Mouse (Mus musculus): Measurements from ENCODE around the gene Akt2. TPM values are rescaled to one million over a fixed set of nuclear protein-coding genes. Genes with fewer than 3 reads are reported as not detected.

The Akt2 gene
- polyA plus RNA-seq, 1 experiment from 2014 or later: 83.7 TPM

DNA sequence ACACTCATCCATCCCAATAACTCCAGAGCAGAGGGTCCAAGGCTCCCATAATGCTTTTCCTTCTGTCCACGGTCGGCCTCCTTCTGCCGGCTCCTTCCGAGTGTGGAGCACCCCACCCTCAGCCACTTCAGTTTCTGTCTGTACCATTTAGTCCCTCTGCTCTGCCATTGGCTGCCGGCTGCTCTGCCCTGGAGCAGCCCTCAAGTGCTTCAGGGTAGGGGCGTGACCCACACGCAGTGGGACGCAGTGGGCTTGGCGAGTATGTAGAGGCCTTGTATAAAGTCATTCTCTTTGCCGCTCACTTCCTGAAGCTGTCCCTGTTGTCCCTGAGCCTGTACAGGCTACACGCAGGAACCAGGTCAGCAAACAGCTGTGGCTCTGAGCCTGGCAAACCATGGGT is 58.4 kb downstream of the Akt2 start:
- H3K36me3 ChIP-seq (ENCODE audit: control insufficient read depth, insufficient read depth): no peaks in the 10 kb centered on the region
- no peak overlapping the region for H3K4me3 ChIP-seq (replicated peaks; ENCODE audit: low read length)
- no peaks in the 10 kb centered on the region for H3K27me3 ChIP-seq (replicated peaks; ENCODE audit: control insufficient read depth, insufficient read depth, low read length)
- no peak overlapping the region for H3K9ac ChIP-seq (replicated peaks; ENCODE audit: low read depth, low read length)
- H3K4me1 ChIP-seq (replicated peaks; ENCODE audit: control insufficient read depth, insufficient read depth, low read length): peaks cover 11% of the 10 kb centered on the region
- 93% methylated on average over 11 of the region's 11 CpGs for WGBS
- no peak for ATAC-seq
- H3K27ac ChIP-seq (ENCODE audit: low read length): no peak overlapping the region
- H3K9me3 ChIP-seq (ENCODE audit: control insufficient read depth, low read length): no peaks in the 10 kb centered on the region
- H3K4me2 ChIP-seq (ENCODE audit: low read length): no peak overlapping the region

DNA sequence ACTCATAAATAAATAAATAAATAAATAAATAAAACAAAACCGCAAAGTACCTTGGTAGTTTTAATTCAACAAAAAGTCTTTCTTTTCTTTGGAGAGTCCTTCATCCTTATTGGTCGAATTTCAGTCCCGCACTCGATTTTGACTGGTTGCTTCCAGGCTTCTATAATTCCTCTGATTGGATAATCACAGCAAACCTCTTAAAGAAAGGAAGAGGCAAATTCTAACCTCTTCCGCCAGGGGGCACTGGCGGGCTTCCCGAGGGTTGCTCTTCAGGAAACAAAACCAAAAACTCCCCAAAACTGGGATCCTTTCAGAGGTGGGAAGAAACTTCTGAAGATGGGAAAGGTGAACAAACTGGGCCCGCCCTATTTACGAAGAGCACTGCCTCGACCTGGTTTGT is 59.6 kb downstream of the Akt2 start:
- WGBS: 7% methylated on average over 10 of the region's 10 CpGs
- Histone ChIP-seq H3K4me2 (ENCODE audit: low read length) (peak overlapping the region; percentile 17; the same call in 1 of the 2 replicates), H3K4me1 (replicated peaks; ENCODE audit: control insufficient read depth, insufficient read depth, low read length) (peaks cover 21% of the 10 kb centered on the region), H3K4me3 (replicated peaks; ENCODE audit: low read length) (no peak overlapping the region), H3K27me3 (replicated peaks; ENCODE audit: control insufficient read depth, insufficient read depth, low read length) (no peaks in the 10 kb centered on the region), H3K36me3 (ENCODE audit: control insufficient read depth, insufficient read depth) (no peaks in the 10 kb centered on the region), H3K9ac (replicated peaks; ENCODE audit: low read depth, low read length) (no peak overlapping the region), H3K27ac (ENCODE audit: low read length) (no peak overlapping the region), H3K9me3 (ENCODE audit: control insufficient read depth, low read length) (no peaks in the 10 kb centered on the region)
- no peak for ATAC-seq

DNA sequence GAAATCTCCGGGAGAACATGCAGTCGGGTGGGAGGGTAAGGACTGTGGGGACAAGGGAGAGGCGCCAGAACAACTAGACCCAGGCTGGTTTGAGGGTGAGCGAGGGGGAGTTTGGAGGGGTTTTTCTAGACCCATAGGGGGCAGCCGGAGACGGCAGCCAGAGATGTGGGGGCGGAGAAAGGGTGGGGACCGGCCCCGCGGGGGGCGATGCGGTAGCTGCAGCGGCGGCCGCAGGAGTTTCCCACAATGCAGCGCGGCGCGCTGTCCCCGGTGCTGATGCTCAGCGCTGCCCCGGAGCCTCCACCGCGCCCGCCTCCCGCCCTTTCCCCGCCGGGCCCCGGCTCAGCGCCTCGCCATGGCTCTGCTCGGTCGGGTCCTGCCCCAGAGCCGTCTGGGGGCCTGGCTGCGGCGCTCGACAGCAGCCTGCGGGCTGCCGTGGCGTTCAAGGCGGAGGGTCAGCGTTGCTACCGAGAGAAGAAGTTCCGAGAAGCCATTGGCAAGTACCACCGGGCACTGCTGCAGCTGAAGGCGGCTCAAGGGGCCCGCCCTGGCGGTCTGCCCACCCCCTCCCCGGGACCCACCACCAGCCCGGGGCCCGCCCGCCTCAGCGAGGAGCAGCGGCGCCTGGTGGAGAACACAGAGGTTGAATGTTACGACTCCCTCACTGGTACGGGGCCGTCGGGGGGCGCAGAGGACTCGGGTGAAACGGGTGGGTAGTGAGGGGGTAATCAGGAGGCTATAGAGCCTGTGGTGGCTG is 62.5 kb downstream of the Akt2 start, which contains the start of gene Ttc9b:
Gene Ttc9b, plus strand, starts transcription at position 235 of the 757 bp plus-strand sequence.
- peaks cover 22% of the 10 kb centered on the region for H3K4me1 ChIP-seq (replicated peaks; ENCODE audit: control insufficient read depth, insufficient read depth, low read length)
- peak within 1 kb of the TSS; percentile 94 for H3K27ac ChIP-seq (ENCODE audit: low read length)
- H3K9ac ChIP-seq (replicated peaks; ENCODE audit: low read depth, low read length): peak within 1 kb of the TSS; percentile 82
- H3K4me3 ChIP-seq (replicated peaks; ENCODE audit: low read length): peak within 1 kb of the TSS; percentile 64
- H3K36me3 ChIP-seq (ENCODE audit: control insufficient read depth, insufficient read depth): peaks cover 8% of the 10 kb centered on the region; the same call in 1 of the 2 replicates
- H3K4me2 ChIP-seq (ENCODE audit: low read length): peak within 1 kb of the TSS; percentile 65
- under 1% methylated on average over 50 of the region's 62 CpGs for WGBS
- peak; percentile 80 for ATAC-seq
- no peaks in the 10 kb centered on the region for H3K27me3 ChIP-seq (replicated peaks; ENCODE audit: control insufficient read depth, insufficient read depth, low read length)
- H3K9me3 ChIP-seq (ENCODE audit: control insufficient read depth, low read length): no peaks in the 10 kb centered on the region

DNA sequence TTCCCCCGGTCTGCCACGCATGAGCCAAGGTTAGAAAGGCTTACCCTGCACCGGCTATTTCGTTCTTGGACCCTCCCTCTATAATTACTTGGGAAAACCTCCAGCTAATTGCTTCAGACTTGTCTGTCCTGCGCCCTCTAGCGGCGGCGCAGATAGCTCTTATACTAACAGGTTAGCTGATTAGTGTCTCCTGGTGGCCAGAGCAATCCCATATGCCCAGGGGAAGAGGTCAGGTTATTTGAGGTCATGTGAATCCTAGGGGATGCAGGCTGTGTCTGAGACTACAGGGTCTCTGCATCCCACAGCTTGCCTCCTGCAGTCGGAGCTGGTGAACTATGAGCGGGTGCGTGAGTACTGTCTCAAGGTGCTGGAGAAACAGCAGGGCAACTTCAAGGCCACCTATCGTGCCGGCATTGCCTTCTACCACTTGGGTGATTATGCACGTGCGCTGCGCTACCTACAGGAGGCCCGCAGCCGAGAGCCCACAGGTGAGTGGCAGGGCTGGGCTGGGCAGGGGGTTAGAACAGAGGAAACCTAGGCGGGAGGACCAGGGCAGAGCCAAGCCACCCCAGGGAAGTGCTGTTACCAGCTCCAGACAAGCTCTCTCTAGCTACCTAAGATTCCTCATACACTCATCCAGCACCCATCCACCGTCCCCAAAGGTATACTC is 63.4 kb downstream of the Akt2 start:
- peak overlapping the region; percentile 65 for H3K4me2 ChIP-seq (ENCODE audit: low read length)
- H3K4me3 ChIP-seq (replicated peaks; ENCODE audit: low read length): peak overlapping the region; percentile 64
- peaks cover 8% of the 10 kb centered on the region; the same call in 1 of the 2 replicates for H3K36me3 ChIP-seq (ENCODE audit: control insufficient read depth, insufficient read depth)
- no peaks in the 10 kb centered on the region for H3K9me3 ChIP-seq (ENCODE audit: control insufficient read depth, low read length)
- H3K27ac ChIP-seq (ENCODE audit: low read length): no peak overlapping the region
- WGBS: 64% methylated on average over 20 of the region's 20 CpGs
- no peak for ATAC-seq
- no peak overlapping the region for H3K9ac ChIP-seq (replicated peaks; ENCODE audit: low read depth, low read length)
- H3K27me3 ChIP-seq (replicated peaks; ENCODE audit: control insufficient read depth, insufficient read depth, low read length): no peaks in the 10 kb centered on the region
- peaks cover 22% of the 10 kb centered on the region for H3K4me1 ChIP-seq (replicated peaks; ENCODE audit: control insufficient read depth, insufficient read depth, low read length)

DNA sequence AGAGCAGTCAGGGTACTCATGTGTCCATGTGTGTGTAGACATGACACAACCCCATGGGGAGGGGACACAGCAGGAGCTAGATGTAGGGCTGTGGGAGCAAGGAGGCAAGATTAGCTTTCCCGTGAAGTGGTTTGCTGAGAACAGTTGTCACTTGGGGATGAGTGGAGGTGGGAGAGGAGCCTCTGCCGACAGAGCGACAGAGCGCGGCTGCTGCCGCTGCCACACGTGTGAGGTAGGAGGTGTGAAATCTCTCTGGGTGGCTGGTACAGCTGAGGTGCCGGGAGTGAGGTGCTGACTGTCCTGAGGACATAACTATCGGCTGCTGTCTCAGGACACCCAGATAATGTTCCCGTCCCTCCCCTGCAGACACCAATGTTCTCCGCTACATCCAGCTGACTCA is 64.2 kb downstream of the Akt2 start:
- 0 out of 2 replicates have a peak overlapping the region, but pooled peaks have one; percentile 6 for H3K4me2 ChIP-seq (ENCODE audit: low read length)
- no peaks in the 10 kb centered on the region for H3K9me3 ChIP-seq (ENCODE audit: control insufficient read depth, low read length)
- peaks cover 22% of the 10 kb centered on the region for H3K4me1 ChIP-seq (replicated peaks; ENCODE audit: control insufficient read depth, insufficient read depth, low read length)
- H3K27me3 ChIP-seq (replicated peaks; ENCODE audit: control insufficient read depth, insufficient read depth, low read length): no peaks in the 10 kb centered on the region
- no peak overlapping the region for H3K27ac ChIP-seq (ENCODE audit: low read length)
- H3K36me3 ChIP-seq (ENCODE audit: control insufficient read depth, insufficient read depth): peaks cover 8% of the 10 kb centered on the region; the same call in 1 of the 2 replicates
- no peak overlapping the region for H3K4me3 ChIP-seq (replicated peaks; ENCODE audit: low read length)
- WGBS: 72% methylated on average over 11 of the region's 11 CpGs
- H3K9ac ChIP-seq (replicated peaks; ENCODE audit: low read depth, low read length): no peak overlapping the region
- ATAC-seq: no peak

DNA sequence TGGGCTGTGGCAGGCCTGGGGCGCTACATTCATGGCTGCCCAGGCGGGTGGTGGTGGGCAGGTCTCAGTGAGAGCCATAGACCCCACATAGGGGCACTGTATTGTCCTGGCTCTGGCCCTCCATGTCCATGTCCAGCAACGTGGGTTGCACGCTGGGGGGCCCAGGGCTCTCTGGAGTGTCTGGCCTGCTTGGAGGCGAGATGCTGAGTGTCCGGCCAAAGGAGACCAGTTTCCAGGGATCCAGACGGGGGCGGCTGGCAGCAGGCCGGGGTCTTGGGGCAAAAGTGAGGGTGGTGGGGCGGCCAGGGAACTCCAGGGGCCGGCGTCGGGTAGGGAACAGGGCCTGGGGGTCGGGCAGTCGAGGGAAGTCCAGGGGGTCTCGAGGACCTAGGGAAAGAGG is 65.2 kb downstream of the Akt2 start:
- Histone ChIP-seq H3K9ac (replicated peaks; ENCODE audit: low read depth, low read length) (no peak overlapping the region), H3K4me3 (replicated peaks; ENCODE audit: low read length) (no peak overlapping the region), H3K36me3 (ENCODE audit: control insufficient read depth, insufficient read depth) (peaks cover 13% of the 10 kb centered on the region; the same call in 1 of the 2 replicates), H3K4me1 (replicated peaks; ENCODE audit: control insufficient read depth, insufficient read depth, low read length) (peaks cover 22% of the 10 kb centered on the region), H3K4me2 (ENCODE audit: low read length) (no peak overlapping the region), H3K27me3 (replicated peaks; ENCODE audit: control insufficient read depth, insufficient read depth, low read length) (no peaks in the 10 kb centered on the region), H3K9me3 (ENCODE audit: control insufficient read depth, low read length) (no peaks in the 10 kb centered on the region), H3K27ac (ENCODE audit: low read length) (no peak overlapping the region)
- 86% methylated on average over 16 of the region's 16 CpGs for WGBS
- ATAC-seq: no peak

DNA sequence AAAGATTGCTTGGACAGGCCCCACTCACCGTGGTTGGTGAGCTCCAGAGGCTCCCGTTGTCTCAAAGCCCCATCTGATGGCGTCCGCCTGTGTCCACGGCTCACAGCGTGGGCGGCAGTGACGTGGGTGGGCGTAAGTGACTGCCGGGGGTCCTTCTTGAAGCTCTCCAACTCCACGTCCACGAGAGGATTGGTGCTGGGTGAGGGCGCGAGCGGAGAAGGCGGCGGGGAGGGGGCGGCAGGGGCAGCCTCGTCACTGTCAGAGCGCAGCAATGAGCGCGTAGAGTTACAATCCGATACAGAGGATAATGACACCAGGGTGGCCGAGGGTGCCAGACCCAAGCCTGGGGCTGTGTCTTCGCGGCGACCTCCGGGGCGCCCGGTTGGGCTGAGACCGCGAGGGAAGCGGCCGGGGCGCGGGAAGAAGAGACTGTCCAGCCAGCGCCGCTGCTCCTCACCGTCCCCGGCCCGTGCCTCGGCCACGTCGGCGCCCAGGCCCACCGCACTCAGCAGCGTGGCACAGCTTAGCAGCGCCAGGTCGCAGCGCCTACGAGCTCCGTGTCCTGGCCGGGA is 66.6 kb downstream of the Akt2 start:
- no peak overlapping the region for H3K4me3 ChIP-seq (replicated peaks; ENCODE audit: low read length)
- H3K27ac ChIP-seq (ENCODE audit: low read length): no peak overlapping the region
- H3K4me2 ChIP-seq (ENCODE audit: low read length): no peak overlapping the region
- H3K9ac ChIP-seq (replicated peaks; ENCODE audit: low read depth, low read length): no peak overlapping the region
- no peaks in the 10 kb centered on the region for H3K9me3 ChIP-seq (ENCODE audit: control insufficient read depth, low read length)
- peaks cover 13% of the 10 kb centered on the region; the same call in 1 of the 2 replicates for H3K36me3 ChIP-seq (ENCODE audit: control insufficient read depth, insufficient read depth)
- ATAC-seq: no peak
- H3K27me3 ChIP-seq (replicated peaks; ENCODE audit: control insufficient read depth, insufficient read depth, low read length): no peaks in the 10 kb centered on the region
- 33% methylated on average over 53 of the region's 53 CpGs for WGBS
- peaks cover 20% of the 10 kb centered on the region for H3K4me1 ChIP-seq (replicated peaks; ENCODE audit: control insufficient read depth, insufficient read depth, low read length)

DNA sequence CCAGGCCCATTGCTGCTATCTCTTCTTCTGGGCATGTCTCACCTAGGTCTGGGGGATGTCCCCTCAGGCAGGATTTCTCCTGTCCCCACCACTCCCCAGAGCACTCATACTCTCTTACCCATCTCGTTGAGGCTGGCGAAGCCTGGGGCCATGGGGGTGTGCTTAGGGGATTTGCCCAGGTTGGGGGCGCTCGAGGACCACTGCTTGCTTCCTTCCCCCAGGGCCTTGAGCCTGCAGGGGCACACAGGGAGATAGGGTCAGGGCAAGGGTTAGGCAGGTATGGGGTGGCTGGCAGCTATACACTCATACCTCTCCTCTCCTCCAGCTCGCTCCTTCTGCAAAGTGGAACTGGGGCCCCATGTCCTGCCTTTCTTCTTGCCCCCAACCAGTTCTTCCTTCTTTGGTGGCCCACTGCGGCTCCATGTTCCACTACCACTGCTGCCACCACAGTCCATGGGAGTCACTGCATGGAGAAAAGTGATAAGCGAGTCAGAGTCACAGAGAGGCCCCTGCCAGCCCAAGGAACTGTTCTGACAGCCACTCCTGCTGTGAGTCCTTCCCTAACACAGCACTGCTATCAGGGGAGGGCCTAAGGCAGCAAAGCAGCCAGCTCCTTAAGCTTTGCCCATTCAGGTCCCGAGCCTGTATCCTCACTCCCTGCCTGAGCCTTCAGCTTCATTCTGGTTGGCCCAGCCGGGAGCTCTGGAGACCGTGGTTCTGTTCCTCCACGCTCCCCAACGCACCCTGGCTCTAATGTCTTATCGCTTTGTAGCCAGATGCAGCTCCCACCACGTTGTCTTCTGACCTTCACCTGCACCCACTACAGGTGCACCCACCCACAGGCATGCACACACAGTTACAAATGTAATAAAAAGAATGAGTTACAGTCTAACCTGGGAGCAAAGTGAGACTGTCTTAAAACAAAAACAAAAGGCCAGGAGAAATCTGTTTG is 67.6 kb downstream of the Akt2 start:
- Histone ChIP-seq H3K27me3 (replicated peaks; ENCODE audit: control insufficient read depth, insufficient read depth, low read length) (no peaks in the 10 kb centered on the region), H3K27ac (ENCODE audit: low read length) (no peak overlapping the region), H3K4me2 (ENCODE audit: low read length) (no peak overlapping the region), H3K9me3 (ENCODE audit: control insufficient read depth, low read length) (no peaks in the 10 kb centered on the region), H3K4me3 (replicated peaks; ENCODE audit: low read length) (no peak overlapping the region), H3K36me3 (ENCODE audit: control insufficient read depth, insufficient read depth) (peaks cover 13% of the 10 kb centered on the region; the same call in 1 of the 2 replicates), H3K4me1 (replicated peaks; ENCODE audit: control insufficient read depth, insufficient read depth, low read length) (peaks cover 15% of the 10 kb centered on the region), H3K9ac (replicated peaks; ENCODE audit: low read depth, low read length) (no peak overlapping the region)
- WGBS: 65% methylated on average over 14 of the region's 14 CpGs
- ATAC-seq: no peak

All from forebrain, embryonic 16.5 days (tissue).